Mouse (Mus musculus) embryonic facial prominence, embryonic 10.5 days (tissue): Measurements from ENCODE around the gene Aadacl4. TPM values are rescaled to one million over a fixed set of nuclear protein-coding genes. Genes with fewer than 3 reads are reported as not detected.
"Not testable (repeated sequence)": the region's sequence is repeated elsewhere in the genome, so short reads cannot be mapped to it uniquely, and the experiment has no call there.

ENCODE experiments used
- DNase-seq: peaks from one replicate; pipeline ENCODE4 v3.0.0-alpha.2; 2017; ENCODE audit warnings: low spot score
- H3K27ac ChIP-seq: fragments of 300-500 bp; sonication (generic); replicated peaks from 2 replicates; pipeline ENCODE4 v1.5.1; 2016; ENCODE audit warnings: mild to moderate bottlenecking
- H3K27me3 ChIP-seq: fragments of 300-500 bp; sonication (generic); replicated peaks from 2 replicates; pipeline ENCODE4 v1.6.1; 2016; ENCODE audit warnings: low read depth, mild to moderate bottlenecking; ENCODE audit not compliant: poor library complexity, severe bottlenecking
- H3K36me3 ChIP-seq: fragments of 300-500 bp; sonication (generic); replicated peaks from 2 replicates; pipeline ENCODE4 v1.6.1; 2016; ENCODE audit warnings: mild to moderate bottlenecking, moderate library complexity
- H3K4me1 ChIP-seq: fragments of 300-500 bp; sonication (generic); 2 replicates; pipeline ENCODE4 v1.6.1; 2016
- H3K4me3 ChIP-seq: fragments of 300-500 bp; sonication (generic); 2 replicates; pipeline ENCODE4 v1.5.1; 2016; ENCODE audit warnings: mild to moderate bottlenecking, moderate library complexity
- H3K9me3 ChIP-seq: fragments of 300-500 bp; sonication (generic); 2 replicates; pipeline ENCODE4 v1.6.1; 2016; ENCODE audit warnings: mild to moderate bottlenecking
- WGBS: fragments of 180-500 bp; shearing (Covaris S2); methylation state at CpG from one replicate; pipeline ENCODE4 v1.1.7; 2016; 5-methylcytosine and 5-hydroxymethylcytosine counted together
- polyA plus RNA-seq: library from polyadenylated mRNA; unstranded; fragments of >200 nt; fragmentation: Nextera tagmentation; extraction: Ambion mirVana; gene quantifications from 2 replicates; pipeline ENCODE4 v1.2.1, GENCODE M21; 2016

Gene Aadacl4
- polyA plus RNA-seq, result not detected in 2 replicates

DNA sequence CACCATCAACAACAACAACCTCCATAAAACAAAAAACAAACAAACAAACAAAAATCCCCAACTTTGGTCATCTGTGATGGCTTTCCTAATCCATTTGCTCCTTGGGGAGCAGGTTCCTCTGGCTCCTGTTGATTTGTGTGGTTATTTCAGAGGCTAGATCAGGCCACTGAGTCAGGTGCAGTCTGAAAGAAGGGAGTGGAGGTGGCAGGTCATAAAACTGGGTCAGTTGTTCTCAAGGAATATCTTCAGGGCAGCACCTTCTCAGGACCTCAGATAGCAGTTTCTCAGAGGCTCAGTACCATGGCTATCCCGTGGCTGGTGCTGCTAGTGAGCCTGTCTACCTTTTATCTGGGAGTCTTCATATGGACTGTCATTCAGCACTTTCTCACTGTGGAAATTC, at the start of gene Aadacl4:
Gene Aadacl4 (plus strand): TSS at position 301 of the 400 bp plus-strand sequence.
- Histone ChIP-seq H3K27me3 (no peaks in the 10 kb centered on the region), H3K9me3 (peaks cover 52% of the 10 kb centered on the region), H3K4me3 (no peak within 1 kb of the TSS), H3K4me1 (no peaks in the 10 kb centered on the region), H3K27ac (no peak within 1 kb of the TSS), H3K36me3 (no peaks in the 10 kb centered on the region)
- DNase-seq, result no peak
- 67% methylated on average over 1 of the region's 1 CpGs for WGBS

DNA sequence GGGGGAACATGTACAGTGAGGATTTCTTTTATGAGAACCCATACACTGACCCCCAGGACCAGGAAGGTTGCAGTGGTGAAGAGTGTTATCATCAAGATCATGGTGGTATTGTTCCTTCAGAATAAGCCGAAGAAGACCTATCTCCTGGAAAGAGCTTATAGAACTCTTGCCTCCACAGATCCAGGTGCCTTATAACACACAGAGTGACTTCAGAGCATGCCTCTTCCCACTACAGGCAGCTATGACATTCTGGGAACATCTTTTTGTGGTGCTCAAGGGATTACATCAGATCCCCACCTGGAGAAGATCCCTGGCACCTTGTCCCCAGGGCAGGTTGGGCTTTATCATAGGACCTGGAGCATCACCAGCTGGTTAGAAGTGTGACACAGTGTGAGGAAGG, 48.5 kb upstream of the Aadacl4 start, which contains the start of gene Gm13124:
Gene Gm13124 (minus strand): TSS at position 101 of the 400 bp plus-strand sequence.
- no peak within 1 kb of the TSS for H3K4me3 ChIP-seq
- H3K9me3 ChIP-seq, result peaks cover 49% of the 10 kb centered on the region
- H3K27ac ChIP-seq, result no peak within 1 kb of the TSS
- DNase-seq, result no peak
- no peaks in the 10 kb centered on the region for H3K4me1 ChIP-seq
- H3K27me3 ChIP-seq, result no peaks in the 10 kb centered on the region
- WGBS, result 100% methylated on average over 1 of the region's 1 CpGs
- no peaks in the 10 kb centered on the region for H3K36me3 ChIP-seq

DNA sequence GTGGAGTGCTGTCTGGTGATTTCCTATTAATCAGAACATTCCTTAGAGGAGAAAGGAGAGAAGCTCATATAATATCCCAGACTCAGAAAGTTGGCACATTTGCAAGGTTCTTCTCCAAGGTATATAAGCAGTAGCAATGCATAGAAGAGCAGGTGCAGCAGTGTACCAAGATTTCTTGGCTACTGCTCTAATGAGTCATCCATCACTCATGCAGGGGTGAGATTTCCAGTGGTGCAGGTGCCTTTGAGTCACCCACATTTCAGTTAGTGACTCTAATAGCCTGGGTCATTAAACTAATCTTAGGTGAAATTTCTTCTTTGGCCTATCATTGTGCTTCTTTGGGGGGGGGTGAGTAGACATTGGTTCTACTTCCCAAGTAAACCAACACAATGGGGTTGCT, 45.8 kb upstream of the Aadacl4 start:
- H3K36me3 ChIP-seq, result no peaks in the 10 kb centered on the region

DNA sequence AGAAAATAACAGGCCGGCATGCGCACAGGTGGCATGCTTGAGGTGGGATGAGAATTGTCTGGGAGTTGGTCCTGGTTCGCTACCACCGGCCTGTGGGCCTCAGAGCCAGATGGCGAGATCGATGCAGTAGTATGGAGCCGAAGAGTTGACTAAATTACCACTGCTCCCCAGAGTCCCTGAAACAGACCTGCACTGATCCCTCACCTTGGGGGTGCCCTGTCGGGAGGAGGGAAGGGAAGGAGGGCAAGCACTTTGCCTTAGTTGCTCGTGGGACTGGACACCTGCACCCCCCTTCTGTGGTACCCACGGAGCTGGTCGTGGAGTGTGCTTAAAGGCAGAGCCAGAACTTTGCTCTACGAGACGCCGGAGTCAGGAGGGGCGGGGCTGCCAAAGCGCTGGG, 27.3 kb upstream of the Aadacl4 start:
- H3K4me1 ChIP-seq, H3K27me3 ChIP-seq, H3K27ac ChIP-seq, DNase-seq, H3K36me3 ChIP-seq, H3K4me3 ChIP-seq: not testable (repeated sequence)
- H3K9me3 ChIP-seq, result peaks cover 53% of the 10 kb centered on the region
- WGBS, result 86% methylated on average over 14 of the region's 16 CpGs

More for the DNA sequence above, 45.8 kb upstream of the Aadacl4 start:
- no peak overlapping the region for H3K4me3 ChIP-seq
- no peak for DNase-seq
- no peak overlapping the region for H3K27ac ChIP-seq
- H3K4me1 ChIP-seq, result no peaks in the 10 kb centered on the region
- H3K9me3 ChIP-seq, result peaks cover 32% of the 10 kb centered on the region
- H3K27me3 ChIP-seq, result no peaks in the 10 kb centered on the region

DNA sequence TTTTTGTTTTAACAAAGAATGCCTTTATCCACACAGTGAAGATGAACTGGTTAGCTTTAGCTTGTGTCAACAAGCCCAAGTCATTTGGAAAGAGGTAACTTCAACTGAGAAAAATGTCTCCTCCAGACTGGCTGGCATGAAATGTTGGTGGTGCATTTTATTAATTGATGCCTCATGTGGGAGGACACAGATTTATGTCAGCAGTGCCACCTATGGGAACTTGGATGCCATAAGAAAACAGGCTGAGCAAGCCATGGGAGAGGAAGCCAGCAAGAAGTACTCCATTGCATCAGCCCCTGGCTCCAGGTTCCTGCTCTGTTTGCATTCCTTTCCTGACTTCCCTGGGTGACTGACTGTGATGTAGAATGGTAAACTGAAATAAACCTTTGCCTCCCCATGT, 20.7 kb upstream of the Aadacl4 start:
- no peak for DNase-seq
- H3K27ac ChIP-seq, result no peak overlapping the region
- H3K4me3 ChIP-seq, result no peak overlapping the region
- H3K4me1 ChIP-seq, result no peaks in the 10 kb centered on the region
- no peaks in the 10 kb centered on the region for H3K27me3 ChIP-seq
- H3K36me3 ChIP-seq, result no peaks in the 10 kb centered on the region
- H3K9me3 ChIP-seq, result peaks cover 48% of the 10 kb centered on the region

DNA sequence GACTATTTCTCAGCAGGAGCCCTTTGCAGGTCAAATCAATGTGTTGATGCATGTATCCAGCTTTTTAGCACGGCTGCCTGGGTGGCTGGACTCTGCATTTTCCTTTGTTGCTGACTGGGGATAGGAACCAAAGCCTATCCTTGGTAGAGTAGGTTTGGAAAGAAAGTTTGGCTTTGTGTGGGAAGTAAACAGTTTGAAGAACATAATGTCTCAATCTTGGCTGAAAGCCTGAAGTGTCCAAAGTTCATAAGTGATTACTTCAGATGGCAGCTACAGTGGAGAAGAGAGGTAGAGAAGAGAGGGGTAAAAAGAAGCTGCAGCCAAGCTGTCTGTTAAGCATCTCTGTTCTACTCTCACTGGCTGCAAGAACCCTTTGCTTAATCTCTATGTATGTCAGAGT, 1.1 kb downstream of the Aadacl4 start:
- H3K4me3 ChIP-seq, result no peak overlapping the region
- peaks cover 55% of the 10 kb centered on the region for H3K9me3 ChIP-seq
- DNase-seq, result no peak
- H3K27me3 ChIP-seq, result no peaks in the 10 kb centered on the region
- no peaks in the 10 kb centered on the region for H3K4me1 ChIP-seq
- 81% methylated on average over 1 of the region's 1 CpGs for WGBS
- no peak overlapping the region for H3K27ac ChIP-seq
- H3K36me3 ChIP-seq, result no peaks in the 10 kb centered on the region

DNA sequence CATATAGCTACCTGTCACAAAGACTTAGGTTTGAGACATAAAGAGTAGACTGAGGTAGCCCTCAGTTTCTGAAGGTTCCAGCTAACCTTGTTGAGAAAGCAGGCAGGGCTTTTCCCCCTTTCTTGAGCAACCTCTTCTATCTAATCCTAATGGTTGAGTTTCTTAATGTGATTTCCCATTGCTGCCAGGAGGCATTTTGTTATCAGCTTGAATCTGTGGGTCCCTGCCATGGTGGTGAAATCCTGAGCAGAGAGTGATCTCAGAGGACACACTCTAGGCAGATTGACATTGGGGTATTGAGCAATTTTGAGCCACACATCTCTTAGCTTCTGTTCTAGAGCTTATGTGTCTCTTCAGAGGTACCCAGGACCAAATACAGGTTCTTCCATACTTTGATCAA, 24.8 kb downstream of the Aadacl4 start:
- no peaks in the 10 kb centered on the region for H3K4me1 ChIP-seq
- H3K27me3 ChIP-seq, result no peaks in the 10 kb centered on the region
- H3K36me3 ChIP-seq, result no peaks in the 10 kb centered on the region
- no peak overlapping the region for H3K27ac ChIP-seq
- peaks cover 41% of the 10 kb centered on the region for H3K9me3 ChIP-seq
- DNase-seq, result no peak
- H3K4me3 ChIP-seq, result no peak overlapping the region

Other genes with a start within 250 kb of the Aadacl4 start
- not detected in 2 replicates for gene Pramef20, start 235.8 kb upstream of the Aadacl4 start, polyA plus RNA-seq
- 0.30 TPM in 1 of 2 replicates, not detected in the other for gene Pramef12, start 205.2 kb upstream of the Aadacl4 start, polyA plus RNA-seq
- not detected in 2 replicates for gene 1700012P22Rik, start 174.9 kb upstream of the Aadacl4 start, polyA plus RNA-seq
- not detected in 2 replicates for gene Gm9944, start 160.4 kb upstream of the Aadacl4 start, polyA plus RNA-seq
- not detected in 2 replicates for gene Aadacl3, start 150.0 kb upstream of the Aadacl4 start, polyA plus RNA-seq
- not detected in 2 replicates for gene 9430007A20Rik, start 93.9 kb upstream of the Aadacl4 start, polyA plus RNA-seq
- not detected in 2 replicates for gene Gm13124, start 48.6 kb upstream of the Aadacl4 start, polyA plus RNA-seq
- gene Gm436, start 72.7 kb downstream of the Aadacl4 start, polyA plus RNA-seq, result not detected in 2 replicates
- not detected in 2 replicates for gene Gm13178, start 107.7 kb downstream of the Aadacl4 start, polyA plus RNA-seq
- not detected in 2 replicates for gene Gm438, start 172.9 kb downstream of the Aadacl4 start, polyA plus RNA-seq